Mouse (Mus musculus): ENCODE measurements around the gene A730071L15Rik. TPM values are rescaled to one million over a fixed set of nuclear protein-coding genes. Genes with fewer than 3 reads are reported as not detected.

A730071L15Rik gene
- total and polyA plus RNA-seq, 3 experiments = 0.23 to 0.35 TPM; not detected in 1

Other genes starting within 250 kb of the A730071L15Rik start
- gene Gck, start 249.9 kb upstream of the A730071L15Rik start, total RNA-seq (2021) = 1 to 10 TPM; 2.5 to 3.7 TPM
- gene Gck, start 249.9 kb upstream of the A730071L15Rik start, polyA plus RNA-seq (2012; rRNA removed) = 1.2 and 2.2 TPM in 2 replicates
- 10 to 100 TPM; 70.9 to 73.8 TPM for gene Ykt6, start 244.3 kb upstream of the A730071L15Rik start, total RNA-seq (2021)
- gene Ykt6, start 244.3 kb upstream of the A730071L15Rik start, polyA plus RNA-seq (2012; rRNA removed) = 34.0 and 39.4 TPM in 2 replicates
- 10 to 100 TPM; 11.1 to 16.2 TPM for gene Camk2b, start 133.7 kb upstream of the A730071L15Rik start, total RNA-seq (2021)
- gene Camk2b, start 133.7 kb upstream of the A730071L15Rik start, polyA plus RNA-seq (2012; rRNA removed) = 10.2 and 12.0 TPM in 2 replicates
- gene Nudcd3, start 386 bp downstream of the A730071L15Rik start, total RNA-seq (2021) = 10 to 100 TPM; 51.3 to 69.0 TPM
- gene Nudcd3, start 386 bp downstream of the A730071L15Rik start, polyA plus RNA-seq (2012; rRNA removed) = 34.2 and 37.5 TPM in 2 replicates
- not detected for gene Npc1l1, start 30.1 kb downstream of the A730071L15Rik start, total RNA-seq (2021)
- gene Npc1l1, start 30.1 kb downstream of the A730071L15Rik start, polyA plus RNA-seq (2012; rRNA removed) = 0.18 and 0.32 TPM in 2 replicates
- 10 to 100 TPM; 44.9 to 51.8 TPM for gene Ddx56, start 67.7 kb downstream of the A730071L15Rik start, total RNA-seq (2021)
- gene Ddx56, start 67.7 kb downstream of the A730071L15Rik start, polyA plus RNA-seq (2012; rRNA removed) = 23.7 and 27.6 TPM in 2 replicates
- 100 to 1,000 TPM; 113 to 118 TPM for gene Tmed4, start 74.8 kb downstream of the A730071L15Rik start, total RNA-seq (2021)
- 116 and 154 TPM in 2 replicates for gene Tmed4, start 74.8 kb downstream of the A730071L15Rik start, polyA plus RNA-seq (2012; rRNA removed)
- 100 to 1,000 TPM; 601 to 682 TPM for gene Ogdh, start 91.6 kb downstream of the A730071L15Rik start, total RNA-seq (2021)
- gene Ogdh, start 91.6 kb downstream of the A730071L15Rik start, polyA plus RNA-seq (2012; rRNA removed) = 227 and 333 TPM in 2 replicates
- gene Zmiz2, start 189.0 kb downstream of the A730071L15Rik start, total RNA-seq (2021) = 10 to 100 TPM; 50.5 to 52.8 TPM
- gene Zmiz2, start 189.0 kb downstream of the A730071L15Rik start, polyA plus RNA-seq (2012; rRNA removed) = 71.1 and 85.0 TPM in 2 replicates
- gene Ppia, start 215.4 kb downstream of the A730071L15Rik start, total RNA-seq (2021) = 1,000 to 10,000 TPM; 1,264 to 1,797 TPM
- 237 and 265 TPM in 2 replicates for gene Ppia, start 215.4 kb downstream of the A730071L15Rik start, polyA plus RNA-seq (2012; rRNA removed)
- 10 to 100 TPM; 39.2 to 86.1 TPM for gene H2afv, start 244.4 kb downstream of the A730071L15Rik start, total RNA-seq (2021)
- gene H2afv, start 244.4 kb downstream of the A730071L15Rik start, polyA plus RNA-seq (2012; rRNA removed) = 15.0 and 17.4 TPM in 2 replicates

Measured in adrenal gland, adult 2 months (tissue).